Mouse (Mus musculus) left cerebral cortex, adult 9 months (tissue): ENCODE measurements around the gene Hdhd3.
"Not testable (repeated sequence)": the region's sequence is repeated elsewhere in the genome, so short reads cannot be mapped to it uniquely, and the experiment has no call there.

ENCODE experiments used
- DNase-seq, 2 experiments: peaks; one replicate each; pipeline ENCODE4 v3.0.0; 2022; ENCODE audit warnings: low spot score in 2 of 2

The Hdhd3 gene

GRCm38 (mm10) chr4:62509946-62510345 lies 6.7 kb upstream of the Hdhd3 start:
- DNase-seq = no peak

- DNase-seq = no peak
These were observed 5.6 kb upstream of the Hdhd3 start for GRCm38 (mm10) chr4:62508839-62509238.

GRCm38 (mm10) chr4:62506798-62507197 lies 3.5 kb upstream of the Hdhd3 start:
- no peak for DNase-seq

- DNase-seq = no peak
These were observed 2.7 kb upstream of the Hdhd3 start for GRCm38 (mm10) chr4:62505991-62506390.

- no peak for DNase-seq
These were observed 298 bp downstream of the Hdhd3 start for GRCm38 (mm10) chr4:62502969-62503368.

GRCm38 (mm10) chr4:62501964-62502732 lies 1.1 kb downstream of the Hdhd3 start:
- DNase-seq = peak; percentile 69 to 91

- no peak for DNase-seq
These were observed 1.7 kb downstream of the Hdhd3 start for GRCm38 (mm10) chr4:62501534-62501933.

GRCm38 (mm10) chr4:62500799-62501198 lies 2.5 kb downstream of the Hdhd3 start:
- no peak for DNase-seq

- peak in 1 of 2 experiments; percentile 77 for DNase-seq
These were observed 6.5 kb downstream of the Hdhd3 start for GRCm38 (mm10) chr4:62496815-62497214.

GRCm38 (mm10) chr4:62495946-62496345 lies 7.3 kb downstream of the Hdhd3 start:
- DNase-seq = no peak

- DNase-seq = no peak
These were observed 9.0 kb downstream of the Hdhd3 start for GRCm38 (mm10) chr4:62494230-62494629.

GRCm38 (mm10) chr4:62492682-62493081 lies 10.6 kb downstream of the Hdhd3 start:
- no peak for DNase-seq

- no peak for DNase-seq
These were observed 15.4 kb downstream of the Hdhd3 start for GRCm38 (mm10) chr4:62487914-62488313.

GRCm38 (mm10) chr4:62487172-62487571 lies 16.1 kb downstream of the Hdhd3 start:
- DNase-seq = no peak

GRCm38 (mm10) chr4:62486162-62486696 lies 17.0 kb downstream of the Hdhd3 start:
- DNase-seq = no peak

GRCm38 (mm10) chr4:62485450-62486161 lies 17.7 kb downstream of the Hdhd3 start:
- no peak for DNase-seq

- no peak for DNase-seq
These were observed 18.3 kb downstream of the Hdhd3 start for GRCm38 (mm10) chr4:62484928-62485327.

GRCm38 (mm10) chr4:62480709-62481605 lies 22.3 kb downstream of the Hdhd3 start:
- no peak for DNase-seq

- DNase-seq = no peak
These were observed 23.1 kb downstream of the Hdhd3 start, which contains the start of gene Bspry for GRCm38 (mm10) chr4:62479937-62480708. Gene Bspry (plus strand): TSS chr4:62480053.

- DNase-seq = not testable (repeated sequence)
These were observed 23.7 kb downstream of the Hdhd3 start for GRCm38 (mm10) chr4:62479593-62479936.
